Mouse (Mus musculus): ENCODE results near the gene Ppa1. TPM values are rescaled to one million over a fixed set of nuclear protein-coding genes. Genes with fewer than 3 reads are reported as not detected.

Gene Ppa1
- polyA plus RNA-seq, 1 experiment from 2014 or later, result 212 TPM

- no peaks in the 10 kb centered on the region for H3K9me3 ChIP-seq
- H3K27me3 ChIP-seq, result peaks cover 19% of the 10 kb centered on the region; the same call in 1 of the 2 replicates
- H3K27ac ChIP-seq (replicated peaks), result no peak overlapping the region
- 76% methylated on average over 3 of the region's 3 CpGs for WGBS
- no peak overlapping the region for H3K4me3 ChIP-seq
- peaks cover 11% of the 10 kb centered on the region for H3K4me1 ChIP-seq (replicated peaks)
- H3K9ac ChIP-seq, result no peak overlapping the region
- no peak overlapping the region for H3K4me2 ChIP-seq
- H3K36me3 ChIP-seq, result no peaks in the 10 kb centered on the region
- no peak for ATAC-seq (ENCODE audit: low read depth)
Observed at GRCm38 (mm10) chr10:61713601-61714000, 65.2 kb downstream of the Ppa1 start.

DNA sequence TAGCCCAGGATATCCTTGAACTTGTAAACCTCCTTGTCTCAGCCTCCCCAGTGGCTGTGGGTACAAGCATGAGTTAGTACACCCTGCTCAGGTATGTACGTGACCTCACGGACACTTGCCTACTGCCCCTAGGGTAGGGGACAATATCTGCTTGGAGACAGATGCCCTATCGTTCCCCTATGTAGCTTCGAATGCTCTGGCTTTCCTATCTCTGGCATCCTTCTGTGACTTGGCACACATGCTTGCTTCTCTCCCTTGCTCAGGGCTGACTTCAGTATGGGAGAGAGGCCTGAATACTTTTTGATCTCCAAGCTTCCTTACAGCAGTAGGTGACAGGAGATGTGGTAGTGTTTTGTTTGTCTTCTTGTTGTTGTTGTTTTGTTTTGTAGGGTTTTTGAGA is 65.8 kb downstream of the Ppa1 start:
- ATAC-seq (ENCODE audit: low read depth), result no peak
- Histone ChIP-seq H3K27ac (replicated peaks) (no peak overlapping the region), H3K4me1 (replicated peaks) (peaks cover 11% of the 10 kb centered on the region), H3K4me3 (no peak overlapping the region), H3K27me3 (peaks cover 19% of the 10 kb centered on the region; the same call in 1 of the 2 replicates), H3K9me3 (no peaks in the 10 kb centered on the region), H3K9ac (no peak overlapping the region), H3K4me2 (no peak overlapping the region), H3K36me3 (no peaks in the 10 kb centered on the region)
- WGBS, result 94% methylated on average over 4 of the region's 4 CpGs

DNA sequence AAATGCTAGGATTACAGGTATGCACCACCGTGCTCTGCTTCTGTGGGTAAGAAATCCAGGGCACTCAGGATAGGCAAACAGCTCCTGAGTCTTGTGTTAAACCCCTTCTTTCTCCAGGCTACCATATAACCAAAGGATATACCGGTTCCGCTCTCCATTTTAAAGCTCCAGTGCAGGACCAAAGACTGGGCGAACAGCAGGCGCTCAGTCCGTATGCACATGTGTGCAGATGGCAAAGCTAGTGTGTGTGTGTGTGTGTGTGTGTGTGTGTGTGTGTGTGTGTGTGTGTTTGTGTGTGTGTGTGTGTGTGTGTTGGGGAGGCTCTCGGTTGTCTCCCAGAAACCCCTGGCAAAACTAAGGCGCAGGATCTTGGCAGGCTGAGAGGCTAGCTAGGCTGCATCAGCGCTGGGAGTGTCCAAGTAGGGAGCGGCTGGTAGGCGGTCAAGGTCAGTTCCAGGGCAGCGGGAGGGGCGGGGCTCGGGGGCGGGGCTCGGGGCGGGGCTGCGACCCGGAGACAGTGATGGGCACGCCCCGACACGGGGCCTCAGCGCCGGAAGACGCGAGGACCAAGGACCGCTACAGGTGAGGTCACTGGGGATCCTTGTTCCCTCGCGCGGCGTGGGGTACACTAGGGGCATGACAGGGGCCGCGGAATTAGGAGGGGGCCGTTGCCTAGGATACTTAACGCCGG is 66.6 kb downstream of the Ppa1 start, which contains the start of gene Aifm2:
Gene Aifm2 (plus strand): TSS at position 493 of the 691 bp plus-strand sequence.
- peaks cover 19% of the 10 kb centered on the region; the same call in 1 of the 2 replicates for H3K27me3 ChIP-seq
- ATAC-seq (ENCODE audit: low read depth), result peak; percentile 89
- H3K4me1 ChIP-seq (replicated peaks), result peaks cover 11% of the 10 kb centered on the region
- peak within 1 kb of the TSS; percentile 51 for H3K4me3 ChIP-seq
- no peaks in the 10 kb centered on the region for H3K9me3 ChIP-seq
- no peak within 1 kb of the TSS for H3K27ac ChIP-seq (replicated peaks)
- peak within 1 kb of the TSS; percentile 84 for H3K4me2 ChIP-seq
- no peaks in the 10 kb centered on the region for H3K36me3 ChIP-seq
- peak within 1 kb of the TSS; percentile 71 for H3K9ac ChIP-seq
- WGBS, result 10% methylated on average over 36 of the region's 36 CpGs

GRCm38 (mm10) chr10:61715462-61715837 is 67.1 kb downstream of the Ppa1 start:
- peak overlapping the region; percentile 84 for H3K4me2 ChIP-seq
- peak overlapping the region; percentile 51 for H3K4me3 ChIP-seq
- peaks cover 11% of the 10 kb centered on the region for H3K4me1 ChIP-seq (replicated peaks)
- H3K9me3 ChIP-seq, result no peaks in the 10 kb centered on the region
- H3K36me3 ChIP-seq, result no peaks in the 10 kb centered on the region
- peaks cover 19% of the 10 kb centered on the region; the same call in 1 of the 2 replicates for H3K27me3 ChIP-seq
- WGBS, result 3% methylated on average over 11 of the region's 11 CpGs
- ATAC-seq (ENCODE audit: low read depth), result peak; percentile 57; the same call in 1 of the 2 replicates
- no peak overlapping the region for H3K27ac ChIP-seq (replicated peaks)
- H3K9ac ChIP-seq, result peak overlapping the region; percentile 71

DNA sequence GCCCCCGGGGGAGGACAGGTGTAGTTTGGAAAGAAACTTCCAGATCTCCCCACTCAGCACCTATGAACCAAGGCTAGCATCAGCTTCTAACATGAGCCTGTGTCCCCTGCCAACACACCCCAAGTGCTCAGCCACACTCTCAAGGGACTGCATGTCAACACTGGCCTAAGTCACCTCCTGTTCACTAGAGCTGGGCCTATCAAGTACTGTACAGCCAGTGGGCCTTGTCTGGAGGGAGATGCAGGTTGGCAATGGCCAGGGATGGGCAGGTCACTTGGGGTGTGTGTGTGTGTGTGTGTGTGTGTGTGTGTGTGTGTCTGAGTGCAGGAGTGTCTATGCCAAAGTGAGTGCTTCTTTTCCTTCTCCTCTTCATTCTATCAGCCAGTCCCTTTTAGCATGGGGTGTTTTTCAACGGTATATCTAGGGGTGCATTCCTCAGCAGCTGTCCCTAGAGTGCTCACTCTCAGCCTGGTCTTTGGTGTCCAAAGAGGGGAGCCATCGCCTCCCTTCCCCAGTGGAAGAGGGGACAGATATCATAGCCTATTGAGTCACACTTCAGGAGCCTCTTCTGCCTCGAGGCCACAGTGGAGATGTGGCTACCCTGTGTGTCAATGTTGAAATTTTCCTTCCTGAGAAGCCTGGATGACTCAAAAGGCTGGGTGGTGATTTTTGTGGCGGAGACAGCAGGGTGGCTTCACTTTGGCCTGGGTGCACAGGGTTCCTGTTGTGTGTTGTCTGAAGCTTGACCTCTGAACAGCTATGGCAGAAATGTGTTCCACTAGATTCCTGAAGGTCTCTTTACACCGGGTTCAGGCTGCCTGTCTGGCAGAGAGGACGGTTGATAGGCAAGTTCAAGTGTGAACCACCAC is 67.9 kb downstream of the Ppa1 start:
- ATAC-seq (ENCODE audit: low read depth), result no peak
- H3K4me3 ChIP-seq, result peak overlapping the region; percentile 51
- 73% methylated on average over 7 of the region's 7 CpGs for WGBS

GRCm38 (mm10) chr10:61717406-61718296 is 69.3 kb downstream of the Ppa1 start:
- Histone ChIP-seq H3K9me3 (no peaks in the 10 kb centered on the region), H3K4me2 (no peak overlapping the region), H3K36me3 (no peaks in the 10 kb centered on the region), H3K4me1 (replicated peaks) (peaks cover 11% of the 10 kb centered on the region), H3K27ac (replicated peaks) (no peak overlapping the region), H3K9ac (no peak overlapping the region), H3K27me3 (peaks cover 19% of the 10 kb centered on the region; the same call in 1 of the 2 replicates), H3K4me3 (no peak overlapping the region)
- ATAC-seq (ENCODE audit: low read depth), result no peak
- 91% methylated on average over 12 of the region's 12 CpGs for WGBS

More for the DNA sequence above, 67.9 kb downstream of the Ppa1 start:
- peaks cover 19% of the 10 kb centered on the region; the same call in 1 of the 2 replicates for H3K27me3 ChIP-seq
- H3K36me3 ChIP-seq, result no peaks in the 10 kb centered on the region
- H3K4me2 ChIP-seq, result peak overlapping the region; percentile 84
- H3K9me3 ChIP-seq, result no peaks in the 10 kb centered on the region
- H3K4me1 ChIP-seq (replicated peaks), result peaks cover 11% of the 10 kb centered on the region
- H3K27ac ChIP-seq (replicated peaks), result no peak overlapping the region
- H3K9ac ChIP-seq, result no peak overlapping the region

GRCm38 (mm10) chr10:61720331-61720730 is 72.0 kb downstream of the Ppa1 start:
- WGBS, result 89% methylated on average over 7 of the region's 7 CpGs
- ATAC-seq (ENCODE audit: low read depth), result no peak

GRCm38 (mm10) chr10:61722215-61722614 is 73.9 kb downstream of the Ppa1 start:
- H3K36me3 ChIP-seq, result no peaks in the 10 kb centered on the region
- H3K27me3 ChIP-seq, result no peaks in the 10 kb centered on the region
- no peak overlapping the region for H3K4me3 ChIP-seq
- H3K27ac ChIP-seq (replicated peaks), result no peak overlapping the region
- H3K4me1 ChIP-seq (replicated peaks), result no peaks in the 10 kb centered on the region
- H3K9ac ChIP-seq, result no peak overlapping the region
- no peak overlapping the region for H3K4me2 ChIP-seq
- 74% methylated on average over 3 of the region's 3 CpGs for WGBS
- no peak for ATAC-seq (ENCODE audit: low read depth)
- no peaks in the 10 kb centered on the region for H3K9me3 ChIP-seq

More at GRCm38 (mm10) chr10:61720331-61720730, 72.0 kb downstream of the Ppa1 start:
- no peaks in the 10 kb centered on the region for H3K9me3 ChIP-seq
- H3K36me3 ChIP-seq, result no peaks in the 10 kb centered on the region
- H3K4me3 ChIP-seq, result no peak overlapping the region
- peaks cover 7% of the 10 kb centered on the region for H3K4me1 ChIP-seq (replicated peaks)
- 0 out of 2 replicates have a peak, but pooled peaks cover 8% of the 10 kb centered on the region for H3K27me3 ChIP-seq
- H3K4me2 ChIP-seq, result no peak overlapping the region
- H3K27ac ChIP-seq (replicated peaks), result no peak overlapping the region
- no peak overlapping the region for H3K9ac ChIP-seq

- 70% methylated on average over 6 of the region's 6 CpGs for whole genome bisulfite sequencing
- no peak overlapping the region for H3K4me3 ChIP-seq
- H3K27me3 ChIP-seq, result no peaks in the 10 kb centered on the region
- H3K36me3 ChIP-seq, result no peaks in the 10 kb centered on the region
- H3K9me3 ChIP-seq, result no peaks in the 10 kb centered on the region
- H3K9ac ChIP-seq, result no peak overlapping the region
- no peak for ATAC-seq (ENCODE audit: low read depth)
- no peak overlapping the region for H3K27ac ChIP-seq (replicated peaks)
- H3K4me2 ChIP-seq, result no peak overlapping the region
- no peaks in the 10 kb centered on the region for H3K4me1 ChIP-seq (replicated peaks)
Observed at GRCm38 (mm10) chr10:61723271-61723670, 74.9 kb downstream of the Ppa1 start.

Measured in neural tube, embryonic 13.5 days (tissue).